Mouse (Mus musculus): ENCODE data around the gene Mep1a.

The Mep1a gene

GRCm38 (mm10) chr17:43485982-43486381 lies 16.6 kb downstream of the Mep1a start:
- no peak for DNase-seq (ENCODE audit: low spot score in 2 of 2)

GRCm38 (mm10) chr17:43477621-43478020 lies 25.0 kb downstream of the Mep1a start:
- DNase-seq (ENCODE audit: low spot score in 2 of 2): no peak

GRCm38 (mm10) chr17:43474775-43475174 lies 27.8 kb downstream of the Mep1a start:
- DNase-seq (ENCODE audit: low spot score in 2 of 2): no peak

GRCm38 (mm10) chr17:43472558-43472957 lies 30.1 kb downstream of the Mep1a start:
- DNase-seq (ENCODE audit: low spot score in 2 of 2): no peak

- DNase-seq (ENCODE audit: low spot score in 2 of 2): no peak
These were observed 32.6 kb downstream of the Mep1a start for GRCm38 (mm10) chr17:43470039-43470438.

- peak; percentile 17 to 48 for DNase-seq (ENCODE audit: low spot score in 2 of 2)
These were observed 42.1 kb downstream of the Mep1a start for GRCm38 (mm10) chr17:43460245-43461181.

GRCm38 (mm10) chr17:43459737-43460230 lies 42.8 kb downstream of the Mep1a start:
- no peak for DNase-seq (ENCODE audit: low spot score in 2 of 2)

GRCm38 (mm10) chr17:43458598-43458997 lies 44.0 kb downstream of the Mep1a start:
- peak; percentile 17 to 59 for DNase-seq (ENCODE audit: low spot score in 2 of 2)

GRCm38 (mm10) chr17:43451216-43451615 lies 51.4 kb downstream of the Mep1a start:
- no peak for DNase-seq (ENCODE audit: low spot score in 2 of 2)

GRCm38 (mm10) chr17:43434485-43434884 lies 68.1 kb downstream of the Mep1a start:
- DNase-seq (ENCODE audit: low spot score in 2 of 2): no peak

GRCm38 (mm10) chr17:43431692-43432091 lies 70.9 kb downstream of the Mep1a start:
- DNase-seq (ENCODE audit: low spot score in 2 of 2): no peak
